Mouse (Mus musculus): ENCODE measurements around the gene Ifitm2.

GRCm38 (mm10) chr7:140908634-140909107, 47.1 kb downstream of the Ifitm2 start:
- TF ChIP-seq CEBPB (IDR thresholded peaks at IDR 0.05; ENCODE audit: low read depth) = no peak
- TF ChIP-seq CTCF (IDR thresholded peaks at IDR 0.05; ENCODE audit: control insufficient read depth, insufficient read depth, insufficient read length) = peak; percentile 37
- TF ChIP-seq MYOG (IDR thresholded peaks at IDR 0.05; ENCODE audit: control insufficient read depth, extremely low read depth, insufficient read length) = no peak
- TF ChIP-seq USF1 (IDR thresholded peaks at IDR 0.05; ENCODE audit: low read depth) = no peak
- no peak for TF ChIP-seq MYOD1 (IDR thresholded peaks at IDR 0.05; ENCODE audit: control insufficient read depth, insufficient read length, low read depth)
